Mouse (Mus musculus): ENCODE measurements around the gene Fcrl5.
"Not testable (repeated sequence)": the region's sequence is repeated elsewhere in the genome, so short reads cannot be mapped to it uniquely, and the experiment has no call there.

The Fcrl5 gene

GRCm38 (mm10) chr3:87435479-87435878 lies at the start of gene Fcrl5:
Gene Fcrl5, plus strand, starts transcription at chr3:87435773.
- DNase-seq (ENCODE audit: inconsistent ontology term), result no peak

GRCm38 (mm10) chr3:87390935-87391334 lies 44.6 kb upstream of the Fcrl5 start:
- DNase-seq (ENCODE audit: inconsistent ontology term), result peak; percentile 81

- DNase-seq (ENCODE audit: inconsistent ontology term), result no peak
Measured at GRCm38 (mm10) chr3:87398809-87399208, 36.8 kb upstream of the Fcrl5 start.

- DNase-seq (ENCODE audit: inconsistent ontology term), result no peak
Measured at GRCm38 (mm10) chr3:87399906-87400305, 35.7 kb upstream of the Fcrl5 start.

GRCm38 (mm10) chr3:87401321-87401720 lies 34.3 kb upstream of the Fcrl5 start:
- no peak for DNase-seq (ENCODE audit: inconsistent ontology term)

GRCm38 (mm10) chr3:87408171-87408570 lies 27.4 kb upstream of the Fcrl5 start:
- no peak for DNase-seq (ENCODE audit: inconsistent ontology term)

- no peak for DNase-seq (ENCODE audit: inconsistent ontology term)
Measured at GRCm38 (mm10) chr3:87409196-87409935, 26.2 kb upstream of the Fcrl5 start.

GRCm38 (mm10) chr3:87410605-87411004 lies 25.0 kb upstream of the Fcrl5 start:
- DNase-seq (ENCODE audit: inconsistent ontology term), result no peak

- peak; percentile 52 for DNase-seq (ENCODE audit: inconsistent ontology term)
Measured at GRCm38 (mm10) chr3:87411150-87411549, 24.4 kb upstream of the Fcrl5 start.

GRCm38 (mm10) chr3:87420645-87421044 lies 14.9 kb upstream of the Fcrl5 start:
- no peak for DNase-seq (ENCODE audit: inconsistent ontology term)

- peak; percentile 82 for DNase-seq (ENCODE audit: inconsistent ontology term)
Measured at GRCm38 (mm10) chr3:87422386-87422910, 13.1 kb upstream of the Fcrl5 start.

- no peak for DNase-seq (ENCODE audit: inconsistent ontology term)
Measured at GRCm38 (mm10) chr3:87440586-87440985, 5.0 kb downstream of the Fcrl5 start.

- DNase-seq (ENCODE audit: inconsistent ontology term), result no peak
Measured at GRCm38 (mm10) chr3:87443968-87444367, 8.4 kb downstream of the Fcrl5 start.

GRCm38 (mm10) chr3:87465454-87465853 lies 29.9 kb downstream of the Fcrl5 start:
- DNase-seq (ENCODE audit: inconsistent ontology term), result no peak

GRCm38 (mm10) chr3:87467011-87467410 lies 31.4 kb downstream of the Fcrl5 start:
- DNase-seq (ENCODE audit: inconsistent ontology term), result no peak

GRCm38 (mm10) chr3:87467416-87467815 lies 31.8 kb downstream of the Fcrl5 start:
- DNase-seq (ENCODE audit: inconsistent ontology term), result no peak

GRCm38 (mm10) chr3:87477948-87478347 lies 42.4 kb downstream of the Fcrl5 start:
- DNase-seq (ENCODE audit: inconsistent ontology term), result not testable (repeated sequence)

- not testable (repeated sequence) for DNase-seq (ENCODE audit: inconsistent ontology term)
Measured at GRCm38 (mm10) chr3:87478596-87478995, 43.0 kb downstream of the Fcrl5 start.

GRCm38 (mm10) chr3:87479230-87479629 lies 43.7 kb downstream of the Fcrl5 start:
- DNase-seq (ENCODE audit: inconsistent ontology term), result not testable (repeated sequence)

GRCm38 (mm10) chr3:87487392-87487791 lies 51.8 kb downstream of the Fcrl5 start:
- no peak for DNase-seq (ENCODE audit: inconsistent ontology term)

GRCm38 (mm10) chr3:87487911-87488310 lies 52.3 kb downstream of the Fcrl5 start:
- peak; percentile 90 for DNase-seq (ENCODE audit: inconsistent ontology term)

GRCm38 (mm10) chr3:87498266-87498665 lies 62.7 kb downstream of the Fcrl5 start:
- DNase-seq (ENCODE audit: inconsistent ontology term), result no peak

GRCm38 (mm10) chr3:87499072-87499471 lies 63.5 kb downstream of the Fcrl5 start:
- DNase-seq (ENCODE audit: inconsistent ontology term), result peak; percentile 60

All from Muller cell, postnatal 12 days (primary cell).